Mouse (Mus musculus): Measurements from ENCODE around the gene Dusp12. TPM values are rescaled to one million over a fixed set of nuclear protein-coding genes. Genes with fewer than 3 reads are reported as not detected.

The Dusp12 gene
- polyA plus RNA-seq, 1 experiment from 2014 or later = 40.7 TPM

GRCm38 (mm10) chr1:170894603-170895602, 9.6 kb upstream of the Dusp12 start:
- Histone ChIP-seq H3K27me3 (peaks cover 2% of the 10 kb centered on the region; the same call in 1 of the 2 replicates), H3K9me3 (no peaks in the 10 kb centered on the region), H3K4me3 (no peak overlapping the region), H3K27ac (no peak overlapping the region), H3K4me2 (no peak overlapping the region), H3K4me1 (replicated peaks) (no peaks in the 10 kb centered on the region), H3K36me3 (no peaks in the 10 kb centered on the region), H3K9ac (no peak overlapping the region)
- ATAC-seq (ENCODE audit: low FRiP score) = no peak
- WGBS = 61% methylated on average over 9 of the region's 9 CpGs

- Histone ChIP-seq H3K27ac (no peak overlapping the region), H3K4me2 (no peak overlapping the region), H3K27me3 (peaks cover 1% of the 10 kb centered on the region; the same call in 1 of the 2 replicates), H3K9me3 (no peaks in the 10 kb centered on the region), H3K4me1 (replicated peaks) (no peaks in the 10 kb centered on the region), H3K36me3 (no peaks in the 10 kb centered on the region), H3K9ac (no peak overlapping the region), H3K4me3 (no peak overlapping the region)
- 67% methylated on average over 1 of the region's 1 CpGs for WGBS
- ATAC-seq (ENCODE audit: low FRiP score) = no peak
Measured at GRCm38 (mm10) chr1:170892279-170892678, 6.9 kb upstream of the Dusp12 start.

DNA sequence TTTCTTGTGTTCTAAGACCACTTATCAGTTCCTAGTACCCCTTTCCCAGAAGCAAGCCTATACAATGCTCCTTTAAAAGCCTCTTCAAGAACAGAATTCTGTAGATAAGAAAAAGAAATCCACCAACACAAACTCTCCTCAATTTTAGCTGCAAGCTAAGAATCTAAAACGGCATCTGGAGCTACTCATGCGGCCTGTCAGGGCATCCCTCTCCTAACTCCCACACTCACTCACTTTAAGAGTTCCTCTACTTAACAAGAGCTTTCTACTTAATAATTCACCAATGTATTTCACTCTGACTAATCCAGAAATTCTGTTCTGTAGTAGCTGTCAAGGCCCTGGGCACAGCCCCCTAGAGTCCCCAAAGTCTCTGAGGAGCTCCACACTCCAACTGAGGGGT, 6.3 kb upstream of the Dusp12 start:
- Histone ChIP-seq H3K4me2 (no peak overlapping the region), H3K27me3 (no peaks in the 10 kb centered on the region), H3K9me3 (no peaks in the 10 kb centered on the region), H3K9ac (no peak overlapping the region), H3K4me1 (replicated peaks) (no peaks in the 10 kb centered on the region), H3K4me3 (no peak overlapping the region), H3K27ac (no peak overlapping the region), H3K36me3 (no peaks in the 10 kb centered on the region)
- no peak for ATAC-seq (ENCODE audit: low FRiP score)
- WGBS = 81% methylated on average over 2 of the region's 2 CpGs

DNA sequence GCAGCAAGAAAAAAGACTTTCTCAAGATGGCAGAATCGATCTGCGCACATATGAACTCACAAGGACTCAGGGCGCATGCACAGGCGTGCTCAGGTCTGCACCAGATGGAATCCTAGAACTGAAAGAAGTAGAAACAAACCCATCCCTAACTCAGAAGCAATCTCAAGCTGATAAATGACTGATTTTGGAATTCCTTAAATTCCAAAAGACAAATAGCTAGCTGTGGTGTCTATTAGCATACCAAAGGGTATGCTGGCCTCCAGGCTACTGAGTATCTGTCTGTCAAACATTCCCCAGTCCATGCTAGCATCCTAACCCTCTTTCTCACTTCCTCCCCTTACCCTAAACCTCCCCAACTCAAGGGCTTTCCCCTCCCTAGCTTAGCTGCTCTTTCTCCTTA, 4.0 kb upstream of the Dusp12 start:
- H3K4me1 ChIP-seq (replicated peaks) = peaks cover 3% of the 10 kb centered on the region
- H3K36me3 ChIP-seq = no peaks in the 10 kb centered on the region
- no peak for ATAC-seq (ENCODE audit: low FRiP score)
- H3K4me2 ChIP-seq = no peak overlapping the region
- H3K9ac ChIP-seq = no peak overlapping the region
- H3K9me3 ChIP-seq = no peaks in the 10 kb centered on the region
- H3K27ac ChIP-seq = no peak overlapping the region
- WGBS = 70% methylated on average over 4 of the region's 4 CpGs
- H3K4me3 ChIP-seq = no peak overlapping the region
- no peaks in the 10 kb centered on the region for H3K27me3 ChIP-seq

- H3K27ac ChIP-seq = no peak overlapping the region
- no peak overlapping the region; the same call in 1 of the 2 replicates for H3K9ac ChIP-seq
- H3K4me3 ChIP-seq = no peak overlapping the region
- H3K4me2 ChIP-seq = no peak overlapping the region
- WGBS = 57% methylated on average over 6 of the region's 6 CpGs
- H3K4me1 ChIP-seq (replicated peaks) = peaks cover 19% of the 10 kb centered on the region
- H3K27me3 ChIP-seq = no peaks in the 10 kb centered on the region
- H3K9me3 ChIP-seq = no peaks in the 10 kb centered on the region
- peaks cover 10% of the 10 kb centered on the region for H3K36me3 ChIP-seq
- ATAC-seq (ENCODE audit: low FRiP score) = peak; percentile 1; the same call in 1 of the 2 replicates
Measured at GRCm38 (mm10) chr1:170886044-170886458, 711 bp upstream of the Dusp12 start.

DNA sequence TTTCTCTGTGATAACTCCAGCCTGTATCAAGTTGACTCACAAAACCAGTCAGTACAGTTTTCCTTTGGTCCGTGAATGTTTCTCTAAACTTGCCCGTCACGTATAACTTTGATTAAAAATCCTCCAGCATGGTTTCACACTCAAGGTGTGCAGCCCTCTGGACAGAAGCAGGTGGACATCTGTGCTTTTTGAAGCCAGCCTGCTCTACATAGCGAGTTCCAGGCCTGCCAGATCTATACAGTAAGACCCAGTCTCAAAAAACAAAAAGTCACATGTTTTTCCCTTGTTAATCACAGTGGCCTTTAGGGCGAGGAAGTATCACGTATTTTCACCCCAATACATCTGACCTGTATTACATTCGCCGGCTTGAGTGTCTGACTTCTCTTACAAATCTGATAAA, 950 bp downstream of the Dusp12 start:
- Histone ChIP-seq H3K27me3 (no peaks in the 10 kb centered on the region), H3K36me3 (peaks cover 25% of the 10 kb centered on the region), H3K4me3 (peak overlapping the region; percentile 93), H3K9me3 (no peaks in the 10 kb centered on the region), H3K9ac (peak overlapping the region; percentile 93), H3K27ac (peak overlapping the region; percentile 92; the same call in 1 of the 2 replicates), H3K4me1 (replicated peaks) (peaks cover 19% of the 10 kb centered on the region), H3K4me2 (peak overlapping the region; percentile 79)
- ATAC-seq (ENCODE audit: low FRiP score) = no peak; the same call in 1 of the 2 replicates
- 34% methylated on average over 8 of the region's 8 CpGs for WGBS

- 92% methylated on average over 5 of the region's 5 CpGs for WGBS
- no peaks in the 10 kb centered on the region for H3K9me3 ChIP-seq
Measured at GRCm38 (mm10) chr1:170882915-170883485, 2.3 kb downstream of the Dusp12 start.

GRCm38 (mm10) chr1:170876906-170877305, 8.4 kb downstream of the Dusp12 start:
- Histone ChIP-seq H3K9me3 (no peaks in the 10 kb centered on the region), H3K4me2 (no peak overlapping the region), H3K9ac (no peak overlapping the region), H3K4me3 (no peak overlapping the region), H3K27me3 (no peaks in the 10 kb centered on the region), H3K27ac (no peak overlapping the region), H3K4me1 (replicated peaks) (no peaks in the 10 kb centered on the region), H3K36me3 (peaks cover 72% of the 10 kb centered on the region)
- ATAC-seq (ENCODE audit: low FRiP score) = no peak
- 97% methylated on average over 5 of the region's 5 CpGs for WGBS

More at GRCm38 (mm10) chr1:170882915-170883485, 2.3 kb downstream of the Dusp12 start:
- peaks cover 33% of the 10 kb centered on the region for H3K36me3 ChIP-seq
- ATAC-seq (ENCODE audit: low FRiP score) = no peak
- no peak overlapping the region for H3K9ac ChIP-seq
- no peak overlapping the region for H3K4me3 ChIP-seq
- H3K4me2 ChIP-seq = no peak overlapping the region
- H3K27me3 ChIP-seq = no peaks in the 10 kb centered on the region
- H3K4me1 ChIP-seq (replicated peaks) = peaks cover 19% of the 10 kb centered on the region
- no peak overlapping the region for H3K27ac ChIP-seq

DNA sequence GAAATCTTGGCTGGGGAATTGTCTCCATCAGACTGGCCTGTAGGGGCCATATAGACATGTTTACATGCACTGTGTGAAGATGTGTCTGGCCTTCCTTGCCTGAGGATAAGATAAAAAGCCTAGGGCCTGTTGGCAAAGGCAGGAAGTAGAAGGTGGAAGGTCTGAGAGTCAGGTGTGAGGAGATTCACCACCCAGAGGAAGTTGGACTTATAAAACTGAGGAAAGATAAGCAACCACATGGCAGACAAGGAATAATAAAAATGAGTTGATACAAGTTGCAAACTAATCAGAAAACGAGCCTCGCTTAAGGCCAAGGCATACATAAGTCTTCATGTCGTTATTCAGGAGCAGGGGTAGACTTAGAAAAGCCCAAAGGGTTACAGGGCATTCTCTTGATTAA, 9.7 kb downstream of the Dusp12 start:
- peaks cover 59% of the 10 kb centered on the region for H3K36me3 ChIP-seq

DNA sequence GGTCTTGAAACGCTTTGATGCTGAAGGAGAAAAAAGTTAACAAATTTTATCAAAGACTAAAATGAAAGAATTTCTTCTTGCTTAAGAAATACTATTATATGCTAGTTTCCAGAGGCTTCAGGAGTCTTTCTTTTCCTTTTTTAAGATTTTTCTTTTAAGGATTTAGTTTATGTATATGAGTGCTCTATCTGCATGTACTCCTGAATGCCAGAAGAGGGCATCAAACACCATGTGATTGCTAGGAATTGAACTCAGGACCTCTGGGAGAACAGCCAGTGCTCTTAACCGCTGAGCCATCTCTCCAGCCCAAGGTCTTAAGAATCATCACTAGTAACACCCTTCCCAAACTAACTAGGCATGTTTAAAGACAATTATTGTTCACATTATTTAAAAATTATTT, 13.4 kb downstream of the Dusp12 start:
- Histone ChIP-seq H3K9me3 (no peaks in the 10 kb centered on the region), H3K4me1 (replicated peaks) (peaks cover 5% of the 10 kb centered on the region), H3K4me3 (no peak overlapping the region), H3K9ac (no peak overlapping the region), H3K4me2 (no peak overlapping the region), H3K36me3 (peaks cover 35% of the 10 kb centered on the region), H3K27ac (no peak overlapping the region), H3K27me3 (no peaks in the 10 kb centered on the region)
- 98% methylated on average over 2 of the region's 2 CpGs for WGBS
- ATAC-seq (ENCODE audit: low FRiP score) = no peak

More for the DNA sequence above, 9.7 kb downstream of the Dusp12 start:
- ATAC-seq (ENCODE audit: low FRiP score) = no peak
- no peak overlapping the region for H3K4me3 ChIP-seq
- H3K9me3 ChIP-seq = no peaks in the 10 kb centered on the region
- no peaks in the 10 kb centered on the region for H3K27me3 ChIP-seq
- no peak overlapping the region for H3K27ac ChIP-seq
- H3K4me1 ChIP-seq (replicated peaks) = no peaks in the 10 kb centered on the region
- H3K9ac ChIP-seq = no peak overlapping the region
- 85% methylated on average over 3 of the region's 3 CpGs for WGBS
- no peak overlapping the region for H3K4me2 ChIP-seq

GRCm38 (mm10) chr1:170871402-170871801, 13.9 kb downstream of the Dusp12 start:
- Histone ChIP-seq H3K27me3 (no peaks in the 10 kb centered on the region), H3K9ac (no peak overlapping the region), H3K4me2 (no peak overlapping the region), H3K27ac (no peak overlapping the region), H3K36me3 (peaks cover 30% of the 10 kb centered on the region), H3K4me1 (replicated peaks) (peaks cover 11% of the 10 kb centered on the region), H3K4me3 (no peak overlapping the region), H3K9me3 (no peaks in the 10 kb centered on the region)
- WGBS = 86% methylated on average over 6 of the region's 6 CpGs
- no peak for ATAC-seq (ENCODE audit: low FRiP score)

DNA sequence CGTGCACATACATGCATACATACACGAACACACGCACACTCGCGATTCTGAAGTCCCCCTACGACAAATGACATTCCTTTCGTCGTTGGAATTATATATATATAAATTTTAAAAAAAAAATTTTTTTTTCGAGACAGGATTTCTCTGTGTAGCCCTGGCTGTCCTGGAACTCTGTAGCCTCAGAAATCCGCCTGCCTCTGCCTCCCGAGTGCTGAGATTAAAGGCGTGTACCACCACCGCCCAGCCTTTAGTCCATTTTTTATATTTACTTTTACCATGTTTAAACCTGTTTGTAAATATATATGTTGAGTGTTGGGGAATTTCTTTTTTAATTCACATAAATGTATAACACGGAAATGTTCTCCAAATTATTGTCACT, 16.4 kb downstream of the Dusp12 start:
- peak overlapping the region; percentile 85 for H3K4me3 ChIP-seq
- 19% methylated on average over 14 of the region's 14 CpGs for WGBS
- peaks cover 10% of the 10 kb centered on the region for H3K36me3 ChIP-seq
- no peak overlapping the region for H3K27ac ChIP-seq
- H3K9ac ChIP-seq = peak overlapping the region; percentile 74
- H3K4me1 ChIP-seq (replicated peaks) = peaks cover 20% of the 10 kb centered on the region
- peak; percentile 39; the same call in 1 of the 2 replicates for ATAC-seq (ENCODE audit: low FRiP score)
- no peaks in the 10 kb centered on the region for H3K27me3 ChIP-seq
- H3K4me2 ChIP-seq = peak overlapping the region; percentile 83
- H3K9me3 ChIP-seq = no peaks in the 10 kb centered on the region
